ENCODE assay signal across 14 mouse cellular contexts in genomic region chr13:57722329-57722936, GRCm38 (mm10).
A peak's percentile ranks its signal among the peaks of the same experiment; 100 is the strongest.
DNase-seq lines count a peak whose midpoint lies in the region; ATAC-seq and TF ChIP-seq lines count a peak whose summit lies in the region.
"Had no signal": no experiment of that assay in that cellular context is flagged by ENCODE, and none has a peak within 500 bp of the region (broad histone marks: within the 10 kb centered on the region; RNA-seq: fewer than 3 reads in every experiment).

No protein-coding gene starts in this region.

- H3K27ac ChIP-seq in hindbrain, embryonic 13.5 days = peak overlapping the region; percentile 52; the same call in 1 of the 2 replicates
- H3K27ac ChIP-seq in neural tube, embryonic 15.5 days (replicated peaks) = peak overlapping the region; percentile 51
- H3K27ac ChIP-seq in thymus, adult 2 months (ENCODE audit: control insufficient read depth, insufficient read depth, low read length) = no peak overlapping the region
- H3K27ac ChIP-seq: heart, embryonic 13.5 days; liver, embryonic 14.5 days had no signal

- H3K9me3 ChIP-seq in hindbrain, embryonic 13.5 days = no peaks in the 10 kb centered on the region
- no peaks in the 10 kb centered on the region for H3K9me3 ChIP-seq in neural tube, embryonic 15.5 days (replicated peaks)
- H3K9me3 ChIP-seq: heart, embryonic 13.5 days had no signal

- peak overlapping the region; percentile 8; the same call in 1 of the 2 replicates for H3K4me2 ChIP-seq in hindbrain, embryonic 13.5 days
- H3K4me2 ChIP-seq in neural tube, embryonic 15.5 days = peak overlapping the region; percentile 9; the same call in 1 of the 2 replicates
- H3K4me2 ChIP-seq: heart, embryonic 13.5 days had no signal

- DNase-seq in left cerebral cortex, postnatal 4 days = peak; percentile 44
- no peak for DNase-seq in left cerebral cortex, postnatal 10 days (ENCODE audit: extremely low spot score in 1 of 2, low spot score in 2 of 2)
- DNase-seq in cerebellum, adult 8-10 months = peak; percentile 48
- no peak for DNase-seq in thymus, adult 2 months
- DNase-seq in left cerebral cortex, adult 9 months (ENCODE audit: low spot score in 2 of 2) = no peak
- DNase-seq: gastrocnemius, postnatal 14 days; kidney, adult 9 months; lung, postnatal 14 days had no signal

- H3K4me1 ChIP-seq in hindbrain, embryonic 13.5 days (replicated peaks) = peaks cover 39% of the 10 kb centered on the region
- H3K4me1 ChIP-seq in neural tube, embryonic 15.5 days = peaks cover 44% of the 10 kb centered on the region
- H3K4me1 ChIP-seq in thymus, adult 2 months (replicated peaks; ENCODE audit: control insufficient read depth, insufficient read depth, low read length) = no peaks in the 10 kb centered on the region
- H3K4me1 ChIP-seq: heart, embryonic 13.5 days had no signal

- H3K4me3 ChIP-seq in hindbrain, embryonic 13.5 days = no peak overlapping the region
- H3K4me3 ChIP-seq in neural tube, embryonic 15.5 days (replicated peaks) = no peak overlapping the region
- H3K4me3 ChIP-seq in thymus, adult 2 months (ENCODE audit: control insufficient read depth, insufficient read depth, low read length) = no peak overlapping the region
- H3K4me3 ChIP-seq: heart, embryonic 13.5 days had no signal

- intact Hi-C loops in left cerebral cortex, postnatal 4 days (cut with DNase I) = no loop called here
- intact Hi-C loops in left cerebral cortex, postnatal 10 days (cut with DNase I) = no loop called here

- no peak for TF ChIP-seq POLR2A in thymus, adult 2 months (IDR thresholded peaks at IDR 0.05; ENCODE audit: control insufficient read depth, extremely low read depth, insufficient read depth, low read length, poor library complexity)

- no peak for TF ChIP-seq CTCF in thymus, adult 2 months (IDR thresholded peaks at IDR 0.05; ENCODE audit: borderline replicate concordance, control insufficient read depth, extremely low read depth, insufficient read depth, low read length, poor library complexity)

- no peak for ATAC-seq in hindbrain, embryonic 13.5 days (ENCODE audit: low FRiP score)
- ATAC-seq in neural tube, embryonic 15.5 days (ENCODE audit: low FRiP score) = peak; percentile 56
- ATAC-seq: activated CD4-positive, CD25-positive, alpha-beta regulatory T cell, adult 4 months; forebrain, embryonic 16.5 days had no signal

- no peaks in the 10 kb centered on the region for H3K27me3 ChIP-seq in hindbrain, embryonic 13.5 days
- H3K27me3 ChIP-seq in neural tube, embryonic 15.5 days (replicated peaks) = no peaks in the 10 kb centered on the region
- H3K27me3 ChIP-seq in thymus, adult 2 months (ENCODE audit: control insufficient read depth, insufficient read depth, low read length) = no peaks in the 10 kb centered on the region

- no peak overlapping the region for H3K9ac ChIP-seq in hindbrain, embryonic 13.5 days
- H3K9ac ChIP-seq in neural tube, embryonic 15.5 days (replicated peaks) = no peak overlapping the region
- H3K9ac ChIP-seq: heart, embryonic 13.5 days; liver, embryonic 14.5 days had no signal

- 52% methylated on average over 17 of the region's 17 CpGs for WGBS in hindbrain, embryonic 13.5 days
- WGBS in neural tube, embryonic 15.5 days = 40% methylated on average over 17 of the region's 17 CpGs
- 92% methylated on average over 17 of the region's 17 CpGs for WGBS in thymus, adult 2 months

- H3K36me3 ChIP-seq in hindbrain, embryonic 13.5 days = no peaks in the 10 kb centered on the region
- H3K36me3 ChIP-seq in neural tube, embryonic 15.5 days = no peaks in the 10 kb centered on the region
- no peaks in the 10 kb centered on the region for H3K36me3 ChIP-seq in thymus, adult 2 months (ENCODE audit: control insufficient read depth, insufficient read depth, low read length)
- H3K36me3 ChIP-seq: heart, embryonic 13.5 days had no signal

Comparison
In these comparisons a context has a peak if more than half of its experiments do, and no peak if none do; other contexts are left out.
1. DNase-seq: peak in left cerebral cortex, postnatal 4 days (single experiment) and cerebellum, adult 8-10 months (single experiment); none in left cerebral cortex, postnatal 10 days (0 of 2), thymus, adult 2 months (single experiment) and left cerebral cortex, adult 9 months (0 of 2).